Mouse (Mus musculus) small intestine, adult 2 months (tissue): ENCODE measurements around the gene Rnls.

Experiments
- CTCF ChIP-seq: fragments of 200-500 bp; IDR thresholded peaks from 2 replicates; pipeline ENCODE4 v1.5.1; 2012; ENCODE audit warnings: low read depth, mild to moderate bottlenecking, control low read depth, inconsistent platforms, low read length, moderate library complexity, mixed read lengths; ENCODE audit not compliant: insufficient replicate concordance, insufficient read length; ENCODE audit errors: extremely low read depth
- POLR2A ChIP-seq: fragments of 200-500 bp; IDR thresholded peaks from 2 replicates; pipeline ENCODE4 v1.6.1; 2012; ENCODE audit warnings: low read depth, mild to moderate bottlenecking, control low read depth, inconsistent platforms, low read length, moderate library complexity

GRCm38 (mm10) chr19:33102783-33103139 is 289.3 kb downstream of the Rnls start:
- no peak for TF ChIP-seq CTCF
- TF ChIP-seq POLR2A, result no peak
